Mouse (Mus musculus): ENCODE measurements around the gene Tanc2.

Gene Tanc2

DNA sequence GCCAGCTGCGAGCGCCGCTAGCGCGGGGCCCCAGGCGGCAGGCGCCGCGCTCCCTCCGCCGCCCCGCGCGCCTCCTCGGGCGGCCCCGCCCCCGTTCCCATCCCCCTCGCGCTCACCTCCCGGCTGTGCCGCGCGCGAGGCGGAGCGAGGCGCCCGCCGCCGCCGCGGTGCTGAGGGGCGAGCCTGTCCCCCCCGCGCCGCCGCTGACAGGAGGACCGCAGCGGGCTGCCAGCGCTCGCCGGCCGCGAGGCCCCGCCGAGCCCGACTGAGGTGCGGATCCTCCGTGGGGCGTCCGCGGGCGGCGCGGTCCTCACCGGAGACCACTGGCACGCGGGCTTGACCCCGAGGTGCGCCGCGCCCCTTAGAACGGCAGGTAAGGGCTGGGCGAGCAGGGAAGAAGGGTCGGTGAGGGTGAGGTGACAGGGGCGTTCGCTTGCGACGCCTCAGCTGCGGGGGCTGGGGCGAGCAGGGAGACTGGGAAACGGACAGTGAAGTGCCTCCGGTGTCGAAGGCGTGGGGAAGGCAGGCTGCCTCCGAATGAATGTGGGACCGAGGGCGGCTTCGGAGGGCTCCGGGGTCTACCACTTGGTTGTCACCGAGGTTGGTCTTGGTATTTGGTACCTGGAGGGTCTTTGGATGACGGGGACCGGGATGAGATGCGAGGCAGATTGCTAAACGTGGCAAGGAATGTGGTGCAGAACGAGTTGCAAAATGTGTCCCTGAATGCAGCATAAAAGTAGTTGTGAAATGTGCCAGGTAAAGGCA lies at the start of gene Tanc2:
TSS of gene Tanc2 (plus strand) at position 110 of the 765 bp plus-strand sequence.
- peak; percentile 43 for DNase-seq (ENCODE audit: low read depth, low spot score)

DNA sequence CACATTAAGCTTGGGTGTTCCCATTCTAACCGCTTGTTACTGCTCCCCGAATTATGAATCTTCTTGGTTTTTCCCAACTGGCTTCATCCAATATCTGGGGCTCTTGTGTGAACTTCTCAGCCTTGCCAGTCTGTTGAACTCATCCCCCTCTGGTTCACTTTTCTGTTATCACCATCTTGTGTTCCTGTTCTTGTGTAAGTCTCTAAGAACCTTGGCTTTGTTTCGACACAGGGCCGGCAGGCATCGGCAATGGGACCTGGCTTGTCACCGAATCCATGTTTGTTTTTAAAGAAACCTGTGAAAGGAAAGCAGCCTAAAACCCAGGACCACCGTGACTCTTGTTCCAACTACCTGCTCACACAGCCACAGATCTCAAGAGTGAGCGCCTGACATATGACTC lies 49.0 kb upstream of the Tanc2 start:
- no peak for DNase-seq (ENCODE audit: low read depth, low spot score)

DNA sequence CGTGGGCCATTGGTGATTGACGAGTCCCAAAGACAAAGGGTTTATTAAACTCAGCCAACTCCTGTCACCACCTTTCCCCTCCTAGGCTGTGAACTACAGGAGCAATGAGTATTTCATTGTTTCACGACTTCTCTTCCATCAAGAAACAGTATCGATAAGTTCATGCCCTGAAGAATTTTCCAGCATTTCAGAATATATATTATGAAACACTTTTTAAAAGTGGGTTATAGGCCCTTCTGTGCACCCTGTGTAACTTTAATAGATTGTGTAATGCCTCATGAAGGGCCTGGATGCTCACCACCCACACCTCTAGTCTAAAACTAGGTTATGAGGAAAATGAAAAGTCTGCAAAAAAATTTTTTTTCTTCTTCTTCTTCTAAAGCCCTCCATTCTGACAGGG lies 48.4 kb upstream of the Tanc2 start:
- DNase-seq (ENCODE audit: low read depth, low spot score), result no peak

DNA sequence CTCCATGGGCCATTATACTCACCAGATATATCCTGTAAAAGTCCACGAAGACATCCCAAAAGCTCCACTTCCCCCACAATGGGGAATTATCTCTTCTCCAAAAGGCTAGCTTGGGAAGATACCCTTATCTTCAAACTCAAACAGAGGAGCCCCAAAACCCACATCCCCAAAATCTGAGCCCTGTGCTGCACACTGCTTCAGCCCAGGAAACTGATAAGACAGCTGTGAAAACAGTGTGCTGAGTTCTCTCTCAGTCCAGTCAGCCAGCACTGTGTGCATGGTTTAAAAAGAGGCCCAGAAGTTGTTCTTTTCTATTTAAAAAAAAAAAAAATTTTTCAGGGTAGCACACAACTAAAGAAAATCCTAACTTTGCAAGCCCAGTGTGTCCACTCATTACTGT lies 47.7 kb upstream of the Tanc2 start:
- no peak for DNase-seq (ENCODE audit: low read depth, low spot score)

DNA sequence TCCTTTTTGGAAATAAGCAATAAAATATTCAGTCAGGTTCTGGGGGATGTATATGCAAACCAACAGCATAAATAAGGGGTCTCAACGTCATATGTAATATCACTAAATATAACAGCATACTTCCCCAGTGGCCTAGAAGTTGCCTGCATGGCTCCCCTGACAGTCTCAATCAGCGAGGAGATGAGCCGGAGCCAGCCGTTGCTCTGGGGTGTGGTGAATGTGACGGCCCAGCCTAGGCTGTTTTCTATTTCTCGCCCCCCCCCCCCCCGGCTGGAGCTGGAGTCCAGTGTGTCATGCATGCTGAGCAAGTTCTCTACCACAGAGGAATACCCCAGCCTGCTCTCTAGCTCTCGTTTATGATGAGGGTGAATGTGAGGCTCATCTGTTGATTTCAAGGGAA lies 44.0 kb upstream of the Tanc2 start:
- no peak for DNase-seq (ENCODE audit: low read depth, low spot score)

DNA sequence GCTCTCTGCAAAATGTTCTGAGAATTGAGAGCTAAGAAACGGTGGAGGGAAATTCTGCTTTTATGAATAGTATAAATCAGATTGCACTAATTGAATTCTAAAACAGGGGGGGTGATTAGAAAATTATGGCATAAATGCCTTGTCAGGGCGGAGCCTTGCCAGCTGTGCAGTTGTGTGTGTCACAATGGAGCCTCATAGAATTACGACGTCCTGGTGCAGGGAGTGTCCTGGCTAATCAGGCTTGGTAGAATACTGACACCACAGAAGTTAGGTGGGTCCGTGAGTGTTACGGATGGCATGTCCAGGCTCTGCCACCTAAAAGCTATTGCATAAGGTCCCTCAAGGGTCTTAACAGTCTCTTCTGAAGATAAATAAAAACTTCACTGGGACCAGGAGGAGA lies 43.4 kb upstream of the Tanc2 start:
- DNase-seq (ENCODE audit: low read depth, low spot score), result no peak

DNA sequence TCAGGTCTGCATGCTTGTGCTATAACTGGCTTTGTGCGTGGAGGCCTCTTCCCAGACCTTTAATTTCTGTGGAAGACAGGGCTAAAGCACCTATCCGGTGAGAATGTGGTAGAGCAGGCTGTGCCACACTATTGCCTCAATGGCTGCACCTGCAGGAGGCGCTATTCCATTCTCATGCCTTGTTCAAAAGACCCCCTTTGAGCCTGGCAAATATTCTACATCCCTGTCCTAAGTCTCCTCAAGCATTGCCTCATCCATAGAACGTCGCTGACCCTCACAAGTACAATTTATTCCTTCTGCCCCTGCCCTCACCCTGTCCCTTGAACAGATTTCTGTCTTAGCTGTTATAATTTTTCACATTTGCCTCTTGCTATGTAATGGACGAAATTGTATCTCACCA lies 41.4 kb upstream of the Tanc2 start:
- DNase-seq (ENCODE audit: low read depth, low spot score), result no peak

DNA sequence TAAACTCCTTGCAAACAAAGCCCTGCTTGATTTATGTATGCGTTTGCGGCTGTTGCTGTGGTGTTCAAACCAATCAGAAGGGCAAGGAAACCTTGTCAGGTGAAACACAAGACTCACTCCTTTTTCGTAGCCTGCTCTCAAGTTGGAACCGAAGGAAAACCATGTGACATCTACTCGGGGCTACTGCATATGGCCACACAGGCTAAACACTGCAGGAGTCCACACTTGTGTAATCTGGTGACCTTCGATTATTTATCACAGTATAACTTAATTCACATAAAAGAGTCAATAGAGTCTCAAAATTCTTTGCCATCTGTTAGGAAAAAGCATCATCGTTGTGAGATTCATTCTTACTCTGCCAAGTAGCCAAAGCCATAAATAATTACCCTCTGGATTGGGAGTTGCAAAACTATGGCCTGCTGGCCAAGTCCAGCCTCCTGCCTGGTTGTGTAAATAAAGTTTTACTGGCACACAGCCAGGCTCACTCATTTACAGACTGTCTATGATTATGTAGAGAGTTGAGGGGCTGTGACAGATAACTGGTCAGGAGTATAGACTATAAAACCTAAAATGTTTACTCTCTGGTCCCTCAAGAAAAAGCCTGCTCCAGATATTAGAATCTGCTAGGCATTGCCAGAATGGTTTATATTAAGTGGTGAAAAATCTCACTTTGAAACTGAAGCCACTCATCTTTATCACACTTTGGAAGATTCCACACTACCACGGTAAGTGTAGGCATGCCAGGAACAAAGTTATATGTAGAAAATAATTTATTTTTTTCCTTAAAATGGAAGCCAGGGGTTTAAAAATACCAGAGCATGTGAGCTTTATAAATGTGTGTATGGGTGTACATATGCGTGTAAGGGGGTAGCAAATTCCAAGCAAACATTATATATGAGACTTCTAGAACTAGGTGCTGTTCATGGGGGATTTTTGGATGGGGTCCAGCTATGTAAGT lies 40.3 kb upstream of the Tanc2 start:
- peak; percentile 72 for DNase-seq (ENCODE audit: low read depth, low spot score)

DNA sequence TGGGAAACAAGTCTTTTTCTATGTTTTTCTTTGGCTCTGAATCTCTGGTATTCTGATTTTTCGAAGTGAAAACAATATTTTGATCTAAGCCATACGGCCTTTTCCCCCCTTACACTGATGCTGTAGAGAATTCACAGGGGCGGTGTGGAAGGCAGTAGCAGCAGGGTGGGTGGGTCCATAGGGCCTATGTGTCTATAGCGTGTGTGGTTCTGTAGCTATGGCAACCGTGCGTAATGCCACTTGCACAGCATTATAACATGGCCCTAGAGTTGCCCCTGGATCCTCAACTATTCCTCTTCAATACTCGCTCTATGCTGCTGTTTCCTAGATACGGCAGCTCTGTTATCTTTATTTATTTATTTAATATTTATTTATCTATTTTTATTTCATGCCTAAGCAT lies 32.5 kb upstream of the Tanc2 start:
- DNase-seq (ENCODE audit: low read depth, low spot score), result no peak

DNA sequence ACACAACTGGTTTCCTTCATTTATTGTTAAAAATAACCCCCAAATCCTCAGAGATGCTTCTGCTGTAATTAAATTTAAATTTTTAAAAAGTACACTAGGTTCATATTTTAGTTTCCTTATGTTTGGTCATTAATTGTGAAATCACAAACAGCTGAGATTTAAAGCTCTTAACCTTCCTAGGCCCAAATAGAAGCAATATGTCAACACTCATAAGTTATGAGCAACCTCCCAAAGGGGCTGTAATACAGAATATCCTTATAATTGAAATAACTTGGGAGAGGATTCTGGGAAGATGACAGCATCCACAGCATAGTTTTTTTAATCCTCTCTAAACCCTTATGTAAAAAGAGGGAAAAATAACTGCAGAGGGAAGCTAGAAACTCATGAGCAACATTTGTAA lies 31.7 kb upstream of the Tanc2 start:
- peak; percentile 27 for DNase-seq (ENCODE audit: low read depth, low spot score)

DNA sequence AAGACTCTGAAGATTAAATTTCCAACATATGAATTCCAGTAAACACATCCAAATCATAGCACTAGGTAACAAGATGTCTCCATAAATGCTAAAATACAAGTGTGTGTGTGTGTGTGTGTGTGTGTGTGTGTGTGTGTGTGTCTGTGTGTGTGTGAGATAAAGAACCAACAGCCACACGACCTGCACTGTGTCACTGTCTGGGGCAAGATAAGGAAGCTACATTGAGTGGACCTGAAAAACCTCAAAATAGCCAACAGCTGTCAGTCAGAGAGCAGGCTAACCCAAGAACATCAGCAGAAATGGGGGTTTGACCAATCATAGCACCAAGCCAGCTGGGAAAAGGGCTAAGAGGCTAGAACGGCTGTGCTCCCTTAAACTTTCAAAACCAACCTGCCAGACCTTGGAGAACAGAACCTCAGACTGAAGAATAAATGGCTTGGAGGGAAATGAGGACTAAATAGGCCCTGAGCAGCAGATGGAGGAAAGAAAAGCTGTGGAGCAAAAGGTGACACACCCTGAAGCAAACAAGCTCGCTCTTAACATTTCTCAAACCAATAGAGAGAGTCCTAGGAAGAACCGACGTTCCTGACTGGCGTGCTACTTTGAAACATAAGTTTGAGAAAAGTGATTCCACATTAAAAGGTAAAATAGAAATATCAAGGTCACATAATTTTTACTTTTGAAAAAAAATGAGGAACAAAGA lies 30.8 kb upstream of the Tanc2 start:
- DNase-seq (ENCODE audit: low read depth, low spot score), result no peak

DNA sequence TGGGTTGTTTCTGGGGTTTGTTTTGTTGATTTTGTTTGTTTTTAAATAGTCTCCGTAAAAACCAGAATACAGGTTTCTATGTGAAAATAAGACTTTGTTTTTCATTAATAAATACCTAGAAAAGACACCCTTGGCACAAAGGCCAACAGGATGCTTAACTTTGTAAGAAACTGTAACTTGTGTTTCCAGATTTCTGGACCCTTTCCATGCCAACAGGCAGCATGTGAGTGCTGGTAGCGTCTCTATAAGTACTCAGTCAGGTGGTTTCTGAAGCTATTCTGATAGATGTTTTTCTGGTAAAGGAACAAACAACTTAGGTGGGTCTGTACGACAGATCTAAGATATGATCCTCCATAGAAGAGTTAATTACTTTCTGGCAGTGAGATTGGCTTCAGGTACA lies 26.2 kb upstream of the Tanc2 start:
- no peak for DNase-seq (ENCODE audit: low read depth, low spot score)

DNA sequence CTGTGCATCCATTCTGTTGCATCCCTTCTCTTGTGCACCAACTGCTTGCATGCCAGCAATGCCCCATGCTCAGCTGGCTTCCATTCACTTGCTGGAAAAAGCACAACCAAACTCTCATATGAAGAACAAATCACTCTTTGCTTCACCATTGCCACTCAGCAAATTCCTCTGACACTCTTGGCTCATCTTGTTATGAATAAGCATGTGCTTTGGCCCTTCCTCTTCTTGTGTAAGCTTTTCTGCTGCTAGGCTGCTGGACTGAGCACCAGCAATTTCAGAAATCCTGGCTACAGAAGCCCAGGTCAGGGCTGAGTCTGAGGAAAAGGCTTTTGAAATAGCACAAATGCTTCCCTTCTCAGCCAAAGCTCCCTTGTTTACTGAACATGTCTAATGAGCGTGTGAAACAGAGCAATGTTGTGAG lies 22.6 kb upstream of the Tanc2 start:
- peak; percentile 43 for DNase-seq (ENCODE audit: low read depth, low spot score)

DNA sequence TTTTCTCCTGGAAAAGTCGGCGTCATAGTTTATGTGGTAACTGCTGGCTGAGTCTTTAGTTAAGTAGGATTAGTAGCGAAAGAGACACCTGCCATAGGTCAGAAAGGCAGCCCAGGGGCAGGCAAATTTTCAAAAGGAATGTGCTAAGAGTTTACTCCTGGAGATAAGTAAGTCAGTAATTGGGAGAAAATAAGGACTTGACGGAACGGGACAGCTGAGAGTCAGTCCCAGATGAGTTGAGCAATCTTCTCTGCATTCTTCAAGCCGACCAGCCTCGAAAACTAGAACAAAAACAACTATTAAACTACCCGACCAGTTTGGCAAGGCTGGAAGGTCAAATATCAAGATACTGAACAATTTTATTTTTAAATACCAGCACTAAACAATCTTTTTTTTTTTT lies 17.8 kb upstream of the Tanc2 start:
- no peak for DNase-seq (ENCODE audit: low read depth, low spot score)

DNA sequence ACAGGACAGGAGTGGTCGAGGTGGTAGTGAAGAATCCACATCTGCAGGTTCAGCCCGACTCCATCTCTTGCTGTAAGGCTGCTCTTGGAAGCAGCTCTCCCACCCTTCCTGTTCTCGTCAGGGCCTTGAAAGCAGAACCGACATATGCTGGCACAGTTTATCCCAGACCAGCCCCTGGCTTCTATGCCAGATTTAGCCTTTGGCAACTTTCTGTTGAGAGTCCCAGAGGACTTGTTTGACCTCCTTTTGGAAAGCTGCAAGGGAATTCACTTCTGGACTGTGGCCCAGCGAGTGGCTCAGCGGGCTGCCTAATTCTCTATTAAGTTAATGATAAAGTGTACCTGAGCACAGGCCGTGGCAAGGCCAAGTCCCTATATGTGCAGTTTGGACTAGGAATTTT lies 15.5 kb upstream of the Tanc2 start:
- peak; percentile 73 for DNase-seq (ENCODE audit: low read depth, low spot score)

DNA sequence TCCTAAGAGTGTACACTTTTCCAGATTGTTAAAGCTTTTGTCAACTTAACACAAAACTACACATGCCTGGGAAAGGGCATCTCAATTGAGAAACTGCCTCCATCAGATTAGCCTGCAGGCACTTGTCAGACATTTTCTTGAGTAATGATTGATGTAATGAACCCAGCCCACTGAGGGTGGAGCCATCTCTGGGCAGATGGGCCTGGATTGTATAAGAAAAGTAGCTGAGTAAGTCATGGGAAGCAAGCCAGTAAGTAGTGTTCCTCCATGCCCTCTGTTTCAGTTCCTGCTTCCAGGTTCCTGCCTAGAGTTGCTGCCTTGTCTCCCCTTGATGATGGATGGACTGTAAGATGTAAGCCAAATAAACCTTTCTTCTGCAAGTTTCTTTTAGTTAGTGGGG lies 12.6 kb upstream of the Tanc2 start:
- peak; percentile 73 for DNase-seq (ENCODE audit: low read depth, low spot score)

DNA sequence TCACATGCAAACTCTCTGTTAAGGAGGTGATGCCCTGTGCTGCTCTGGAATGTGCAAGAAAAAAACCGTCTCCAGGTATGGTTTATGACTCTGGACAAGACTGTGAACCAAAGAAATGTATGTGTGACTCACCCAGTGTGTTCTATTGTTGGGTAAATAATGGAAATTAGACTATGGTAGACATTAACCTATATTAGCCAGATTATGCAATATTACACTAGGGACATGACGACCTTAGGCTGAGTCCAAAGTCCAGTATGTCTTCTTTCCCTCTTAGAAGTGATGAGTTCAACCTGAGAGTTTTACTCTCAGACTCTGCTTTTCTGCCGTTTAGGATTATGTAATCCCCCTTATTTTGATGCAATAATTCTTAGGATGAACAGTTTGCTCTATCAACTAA lies 7.8 kb upstream of the Tanc2 start:
- no peak for DNase-seq (ENCODE audit: low read depth, low spot score)

DNA sequence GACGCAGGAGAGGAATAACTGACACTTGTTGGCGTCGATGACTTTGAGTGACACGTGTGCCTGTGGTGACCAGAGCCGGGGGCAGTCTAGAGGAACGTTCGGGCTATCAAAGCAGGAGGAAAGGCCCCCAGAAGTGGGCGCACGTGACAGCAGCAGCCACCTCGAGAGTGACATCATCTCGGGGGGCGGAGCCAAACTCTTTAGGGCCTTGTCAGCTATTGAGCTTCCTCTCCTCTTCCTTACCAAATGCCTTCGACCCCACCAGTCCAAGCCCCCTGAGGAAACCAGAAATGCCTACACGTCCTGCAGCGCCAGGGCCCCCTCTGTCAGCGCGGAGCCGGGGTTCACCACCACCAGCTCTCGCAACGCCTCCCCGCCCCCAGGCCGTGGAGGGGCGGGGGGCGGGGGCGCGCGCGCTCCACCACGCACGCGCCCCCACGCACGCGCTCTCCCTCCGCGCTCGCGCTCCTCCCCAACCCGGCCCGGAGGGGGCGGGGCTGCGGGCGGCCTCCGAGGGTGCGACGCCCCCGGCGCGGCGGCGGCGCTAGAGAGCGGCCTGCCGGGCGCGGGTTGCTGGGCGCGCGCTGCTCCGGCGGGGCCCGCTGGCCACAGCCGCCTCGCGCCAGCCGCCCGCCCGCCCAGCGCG lies 432 bp upstream of the Tanc2 start:
- peak; percentile 93 for DNase-seq (ENCODE audit: low read depth, low spot score)

DNA sequence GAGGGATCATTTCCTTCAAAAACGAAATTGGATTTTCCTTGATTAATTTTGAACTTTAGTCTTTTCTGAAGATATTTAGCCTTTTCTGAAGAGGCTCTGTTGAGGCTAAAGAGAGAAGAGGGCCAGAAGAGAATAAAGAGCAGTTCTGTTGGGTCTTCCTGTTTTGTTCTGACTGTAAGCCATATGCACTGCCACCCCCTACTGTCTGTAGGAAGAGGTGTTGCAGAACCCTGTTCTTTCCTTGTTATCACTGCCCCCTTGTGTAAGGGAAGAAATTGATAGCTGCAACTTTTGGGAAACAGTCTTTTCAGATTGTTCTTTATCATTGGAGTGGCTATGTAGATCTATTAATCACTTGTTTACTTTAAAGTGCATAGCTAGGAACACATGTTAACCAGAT lies 2.1 kb downstream of the Tanc2 start:
- DNase-seq (ENCODE audit: low read depth, low spot score), result peak; percentile 88

DNA sequence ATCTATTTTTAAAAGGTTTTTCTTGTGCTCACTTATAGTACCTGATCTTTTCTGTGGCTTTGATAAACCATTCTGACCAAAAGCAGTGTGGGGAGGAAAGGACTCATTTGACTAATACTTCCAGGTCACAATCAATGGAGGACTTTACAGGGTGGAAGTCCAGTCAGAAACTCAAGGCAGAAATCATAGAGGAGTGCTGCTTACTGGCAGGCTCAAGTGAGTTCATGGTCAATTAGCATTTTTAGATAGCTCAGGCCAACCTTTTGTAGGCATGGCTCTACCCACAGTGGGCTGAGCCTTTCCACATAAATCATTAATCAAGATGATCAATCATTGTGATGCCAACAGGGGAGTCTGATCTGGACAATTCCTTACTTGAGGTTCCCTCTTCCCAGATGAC lies 12.4 kb downstream of the Tanc2 start:
- DNase-seq (ENCODE audit: low read depth, low spot score), result no peak

DNA sequence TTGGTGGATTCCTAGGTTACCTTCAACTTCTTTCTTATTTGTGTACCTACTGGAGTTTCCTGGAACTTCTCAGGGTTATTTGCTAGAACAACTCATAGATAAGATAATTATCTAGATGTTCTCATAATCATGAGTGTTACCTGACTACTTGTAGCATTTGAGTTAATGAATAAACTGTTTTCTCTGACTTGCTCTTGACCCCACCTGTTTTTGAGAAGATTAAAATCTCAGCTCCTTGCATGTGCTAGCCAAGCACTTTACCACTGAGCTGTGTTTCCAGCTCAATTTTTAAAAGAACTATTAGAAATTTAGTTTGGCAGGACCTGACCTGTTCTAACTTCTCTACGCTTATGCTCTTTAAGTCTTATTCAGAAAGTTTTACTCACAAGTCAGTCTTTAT lies 36.4 kb downstream of the Tanc2 start:
- DNase-seq (ENCODE audit: low read depth, low spot score), result no peak

DNA sequence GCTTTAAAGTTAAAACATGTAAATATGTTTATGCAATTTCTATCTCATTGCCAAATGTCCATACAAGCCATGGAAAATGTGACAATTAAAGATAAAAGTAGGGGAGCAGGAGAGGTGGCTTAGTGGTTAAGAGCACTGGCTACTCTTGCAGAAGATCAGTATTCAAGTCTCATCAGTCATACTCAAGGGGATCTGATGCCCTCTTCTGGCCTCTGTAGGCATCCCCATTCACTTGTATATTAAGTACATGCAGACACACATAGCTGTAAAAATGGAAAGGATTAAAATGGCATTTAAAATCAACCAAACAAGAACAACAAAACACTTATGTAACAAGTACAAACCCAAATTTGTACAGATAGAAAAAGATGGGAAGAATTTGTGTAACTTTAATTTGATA lies 54.2 kb downstream of the Tanc2 start:
- DNase-seq (ENCODE audit: low read depth, low spot score), result peak; percentile 51
